Mouse (Mus musculus) bone marrow, adult 2 months (tissue): Measurements from ENCODE around the gene Plppr2. TPM values are rescaled to one million over a fixed set of nuclear protein-coding genes. Genes with fewer than 3 reads are reported as not detected.

Experiments
- H3K27ac ChIP-seq: fragments of 200-500 bp; 2 replicates; pipeline ENCODE4 v1.5.1; 2012; ENCODE audit warnings: low read depth, mild to moderate bottlenecking, control low read depth, inconsistent platforms, low read length; ENCODE audit not compliant: control insufficient read depth, poor library complexity, insufficient read depth
- H3K4me1 ChIP-seq: fragments of 200-500 bp; 2 replicates; pipeline ENCODE4 v1.6.1; 2011; ENCODE audit warnings: low read length; ENCODE audit not compliant: control insufficient read depth, insufficient read depth
- H3K4me3 ChIP-seq: fragments of 200-500 bp; replicated peaks from 2 replicates; pipeline ENCODE3; 2011; ENCODE audit warnings: mild to moderate bottlenecking, low read depth, low read length, control low read depth; ENCODE audit not compliant: control insufficient read depth
- CTCF ChIP-seq: fragments of 200-500 bp; IDR thresholded peaks from 2 replicates; pipeline ENCODE4 v1.5.1; 2011; ENCODE audit warnings: low read length, control low read depth; ENCODE audit not compliant: control insufficient read depth, insufficient read depth
- POLR2A ChIP-seq: fragments of 200-500 bp; IDR thresholded peaks from 2 replicates; pipeline ENCODE4 v1.6.1; 2011; ENCODE audit warnings: low read depth, mild to moderate bottlenecking, control low read depth, low read length, borderline replicate concordance; ENCODE audit not compliant: control insufficient read depth
- WGBS: fragments of 180-500 bp; shearing (Covaris S2); methylation state at CpG from one replicate; pipeline ENCODE4 v1.1.7; 2018; 5-methylcytosine and 5-hydroxymethylcytosine counted together
- polyA plus RNA-seq: library from polyadenylated mRNA; stranded (reverse); fragments of >200 nt; gene quantifications from 2 replicates; pipeline ENCODE4 v1.2.4, GENCODE M21; 2011; ENCODE audit warnings: low replicate concordance; ENCODE audit not compliant: missing spikeins, insufficient read depth, insufficient read length

Gene Plppr2
- polyA plus RNA-seq, 1 experiment: 2.1 TPM

DNA sequence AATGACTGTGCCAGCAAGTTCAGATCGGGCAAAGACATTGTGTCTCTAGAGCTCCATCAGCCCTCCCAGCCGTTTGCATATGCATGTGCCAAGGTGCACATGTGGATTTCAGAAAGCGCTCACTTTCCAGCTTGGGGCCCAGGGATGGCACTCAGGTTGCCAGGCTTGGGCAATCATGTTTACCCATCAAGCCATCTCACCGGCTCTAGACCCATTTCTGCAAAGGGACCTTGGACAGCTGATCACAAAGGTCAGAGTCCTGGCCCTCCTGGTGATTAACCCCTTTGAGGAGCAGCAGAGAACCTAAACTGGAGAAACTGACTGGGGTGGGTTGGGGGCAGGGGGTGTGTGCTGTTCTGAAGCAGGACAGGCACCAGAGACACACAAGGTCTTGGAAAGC is 55.4 kb downstream of the Plppr2 start:
- TF ChIP-seq POLR2A (no peak), CTCF (no peak)
- H3K4me1 ChIP-seq: no peaks in the 10 kb centered on the region
- 83% methylated on average over 4 of the region's 4 CpGs for WGBS
- no peak overlapping the region for H3K4me3 ChIP-seq
- H3K27ac ChIP-seq: no peak overlapping the region

DNA sequence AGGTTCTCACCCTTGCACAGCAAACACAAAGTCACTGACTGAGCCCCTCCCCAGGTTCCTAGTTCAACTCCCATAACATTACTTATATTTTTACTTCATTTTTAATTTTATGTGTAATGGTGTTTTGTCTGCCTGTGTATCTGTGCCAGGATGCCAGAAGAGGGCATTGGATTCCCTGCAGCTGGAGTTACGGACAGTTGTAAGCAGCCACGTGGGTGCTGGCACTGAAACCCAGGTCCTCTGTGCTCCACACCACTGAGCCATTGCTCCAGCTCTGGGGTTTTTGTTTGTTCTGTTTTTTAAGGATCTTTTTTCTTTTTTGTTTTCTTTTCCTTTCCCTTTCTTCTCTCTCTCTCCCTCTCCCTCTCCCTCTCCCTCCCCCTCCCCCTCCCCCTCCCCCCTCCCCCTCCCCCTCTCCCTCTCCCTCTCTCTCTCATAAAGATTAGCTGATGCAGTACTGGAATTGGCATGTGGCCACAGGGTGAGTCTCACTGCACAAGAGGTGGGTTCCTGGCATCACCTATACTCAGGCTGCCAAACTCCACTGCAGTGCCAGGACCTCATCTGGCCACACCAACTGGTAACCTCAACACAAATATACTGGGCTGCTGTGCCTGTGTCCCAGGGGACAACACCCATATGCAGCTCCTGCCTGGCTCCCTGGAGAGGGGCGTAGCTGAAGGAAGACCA is 59.5 kb downstream of the Plppr2 start:
- WGBS: 77% methylated on average over 3 of the region's 3 CpGs
- Histone ChIP-seq H3K27ac (no peak overlapping the region), H3K4me1 (no peaks in the 10 kb centered on the region), H3K4me3 (no peak overlapping the region)
- TF ChIP-seq CTCF (no peak), POLR2A (no peak)

Other genes with a start within 250 kb of the Plppr2 start
- gene Ldlr, start 213.6 kb upstream of the Plppr2 start, polyA plus RNA-seq: 8.1 and 14.5 TPM in 2 replicates
- gene Spc24, start 176.7 kb upstream of the Plppr2 start, polyA plus RNA-seq: 40.1 and 46.6 TPM in 2 replicates
- gene Kank2, start 138.3 kb upstream of the Plppr2 start, polyA plus RNA-seq: 1.4 and 1.7 TPM in 2 replicates
- gene Angptl8, start 101.5 kb upstream of the Plppr2 start, polyA plus RNA-seq: not detected in 2 replicates
- gene Dock6, start 84.4 kb upstream of the Plppr2 start, polyA plus RNA-seq: 6.5 and 7.2 TPM in 2 replicates
- gene Rab3d, start 18.8 kb upstream of the Plppr2 start, polyA plus RNA-seq: 8.5 and 20.9 TPM in 2 replicates
- not detected in 2 replicates for gene Ccdc159, start 9.6 kb upstream of the Plppr2 start, polyA plus RNA-seq
- gene Tmem205, start 9.5 kb upstream of the Plppr2 start, polyA plus RNA-seq: 9.2 and 37.4 TPM in 2 replicates
- gene Swsap1, start 18.7 kb downstream of the Plppr2 start, polyA plus RNA-seq: 4.2 and 5.7 TPM in 2 replicates
- gene Epor, start 26.5 kb downstream of the Plppr2 start, polyA plus RNA-seq: 103 and 152 TPM in 2 replicates
- gene Rgl3, start 52.4 kb downstream of the Plppr2 start, polyA plus RNA-seq: 1.6 and 5.0 TPM in 2 replicates
- not detected in 2 replicates for gene Ccdc151, start 65.6 kb downstream of the Plppr2 start, polyA plus RNA-seq
- 20.8 and 35.2 TPM in 2 replicates for gene Prkcsh, start 65.8 kb downstream of the Plppr2 start, polyA plus RNA-seq
- 1.1 TPM in 1 of 2 replicates, not detected in the other for gene Elavl3, start 115.0 kb downstream of the Plppr2 start, polyA plus RNA-seq
- gene Gm49318, start 134.2 kb downstream of the Plppr2 start, polyA plus RNA-seq: not detected in 2 replicates
- 12.8 and 15.3 TPM in 2 replicates for gene Zfp653, start 134.3 kb downstream of the Plppr2 start, polyA plus RNA-seq
- 10.4 and 18.7 TPM in 2 replicates for gene Ecsit, start 148.4 kb downstream of the Plppr2 start, polyA plus RNA-seq
- gene Cnn1, start 162.2 kb downstream of the Plppr2 start, polyA plus RNA-seq: not detected in 2 replicates
- 39.9 and 54.1 TPM in 2 replicates for gene Elof1, start 180.1 kb downstream of the Plppr2 start, polyA plus RNA-seq
- gene Acp5, start 198.7 kb downstream of the Plppr2 start, polyA plus RNA-seq: 89.7 and 103 TPM in 2 replicates
- gene Pigyl, start 219.8 kb downstream of the Plppr2 start, polyA plus RNA-seq: 10.5 and 23.3 TPM in 2 replicates